Comparison of ENCODE assay signal across 8 mouse cellular contexts in the genomic region with DNA sequence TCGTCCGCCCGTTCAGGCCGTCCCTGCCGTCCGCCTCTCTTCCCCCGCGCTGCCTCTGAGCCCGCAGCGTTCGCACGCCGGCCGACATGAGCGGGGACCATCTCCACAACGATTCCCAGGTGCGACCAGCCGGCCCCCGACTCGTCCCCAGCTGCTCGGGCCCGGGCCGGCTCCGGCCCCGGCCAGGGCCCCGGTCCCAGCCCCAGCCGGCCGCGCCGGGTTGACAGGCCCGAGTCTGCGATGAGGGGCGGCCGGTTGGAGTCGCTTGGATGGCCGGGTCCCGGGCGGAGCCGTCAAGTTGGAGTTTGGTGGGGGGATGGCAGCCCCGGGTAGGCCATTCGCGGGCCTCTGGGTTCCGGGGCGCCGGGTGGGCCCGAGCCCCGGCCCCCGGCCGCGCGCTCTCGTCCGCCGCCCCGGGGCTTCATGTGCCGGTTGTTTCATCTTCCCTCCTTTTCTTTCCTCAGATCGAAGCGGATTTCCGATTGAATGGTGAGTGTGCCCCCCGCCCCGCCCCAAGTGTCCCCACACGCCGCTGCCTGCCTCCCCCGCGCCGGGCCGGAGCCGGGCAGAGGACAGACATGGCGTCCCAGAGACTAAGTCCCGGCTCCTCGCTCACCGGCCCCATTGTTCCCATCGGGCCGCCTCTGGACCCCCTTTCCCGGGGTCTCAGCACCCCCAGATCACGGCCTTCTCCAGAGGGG. TPM values are rescaled to one million over a fixed set of nuclear protein-coding genes. Genes with fewer than 3 reads are reported as not detected.
A peak's percentile ranks its signal among the peaks of the same experiment; 100 is the strongest.
DNase-seq lines count a peak whose midpoint lies in the region; ATAC-seq lines count a peak whose summit lies in the region.

No protein-coding gene starts in this region.

- H3K9me3 ChIP-seq in forebrain, embryonic 16.5 days (ENCODE audit: control insufficient read depth, low read length), result no peaks in the 10 kb centered on the region
- H3K9me3 ChIP-seq in hindbrain, embryonic 13.5 days, result no peaks in the 10 kb centered on the region

- intact Hi-C loops in left cerebral cortex, postnatal 10 days (cut with DNase I), result loop anchor here (5.0 kb wide), 1 partner anchor 44 kb away; no protein-coding TSS in a partner anchor

- peak; percentile 52 for ATAC-seq in forebrain, embryonic 16.5 days
- peak; percentile 71 for ATAC-seq in hindbrain, embryonic 13.5 days (ENCODE audit: low FRiP score)
- peak; percentile 24 for ATAC-seq in megakaryocyte, adult 5-6 weeks (ENCODE audit: poor library complexity, severe bottlenecking)

- peak; percentile 48 for DNase-seq in MN1 (ENCODE audit: low spot score)
- peak; percentile 46 for DNase-seq in cerebellum, adult 11-12 months
- peak; percentile 14 to 68 for DNase-seq in left cerebral cortex, postnatal 10 days (ENCODE audit: extremely low spot score in 1 of 2, low spot score in 2 of 2)
- DNase-seq in right cerebral cortex, postnatal 10 days (ENCODE audit: low spot score in 2 of 2), result peak; percentile 41 to 52
- peak; percentile 44 for DNase-seq in urinary bladder, postnatal 25 days (ENCODE audit: low spot score)

- peak overlapping the region; percentile 95 for H3K4me3 ChIP-seq in forebrain, embryonic 16.5 days (replicated peaks; ENCODE audit: low read length)
- H3K4me3 ChIP-seq in hindbrain, embryonic 13.5 days, result peak overlapping the region; percentile 99

- H3K27me3 ChIP-seq in forebrain, embryonic 16.5 days (replicated peaks; ENCODE audit: control insufficient read depth, insufficient read depth, low read length), result no peaks in the 10 kb centered on the region
- H3K27me3 ChIP-seq in hindbrain, embryonic 13.5 days, result no peaks in the 10 kb centered on the region

- peak overlapping the region; percentile 98 for H3K27ac ChIP-seq in forebrain, embryonic 16.5 days (ENCODE audit: low read length)
- H3K27ac ChIP-seq in hindbrain, embryonic 13.5 days, result peak overlapping the region; percentile 100

- peak overlapping the region; percentile 99 for H3K9ac ChIP-seq in forebrain, embryonic 16.5 days (replicated peaks; ENCODE audit: low read depth, low read length)
- H3K9ac ChIP-seq in hindbrain, embryonic 13.5 days, result peak overlapping the region; percentile 100

- H3K36me3 ChIP-seq in forebrain, embryonic 16.5 days (ENCODE audit: control insufficient read depth, insufficient read depth), result no peaks in the 10 kb centered on the region
- no peaks in the 10 kb centered on the region for H3K36me3 ChIP-seq in hindbrain, embryonic 13.5 days

- peak overlapping the region; percentile 93 for H3K4me2 ChIP-seq in forebrain, embryonic 16.5 days (ENCODE audit: low read length)
- peak overlapping the region; percentile 71 for H3K4me2 ChIP-seq in hindbrain, embryonic 13.5 days

- WGBS in forebrain, embryonic 16.5 days, result under 1% methylated on average over 71 of the region's 76 CpGs
- WGBS in hindbrain, embryonic 13.5 days, result 1% methylated on average over 74 of the region's 76 CpGs

- peaks cover 17% of the 10 kb centered on the region for H3K4me1 ChIP-seq in forebrain, embryonic 16.5 days (replicated peaks; ENCODE audit: control insufficient read depth, insufficient read depth, low read length)
- H3K4me1 ChIP-seq in hindbrain, embryonic 13.5 days (replicated peaks), result peaks cover 27% of the 10 kb centered on the region

RNA-seq across cellular contexts. Expression of a gene that starts 0.6 kb away (rescaled TPM):
- polyA plus RNA-seq in forebrain, embryonic 16.5 days (2015; fragmentation: Nextera tagmentation; extraction: Ambion mirVana), result 96.9 and 101 TPM in 2 replicates
- 98.4 and 98.6 TPM in 2 replicates for polyA plus RNA-seq in hindbrain, embryonic 13.5 days (2015; fragmentation: Nextera tagmentation; extraction: Ambion mirVana)
- 10 to 100 TPM; 75.5 to 77.0 TPM for total RNA-seq in left cerebral cortex, postnatal 10 days (2021)
- total RNA-seq in megakaryocyte, adult 5-6 weeks (2015), result 70.9 and 75.9 TPM in 2 replicates
- 99.2 and 125 TPM in 2 replicates for total RNA-seq in megakaryocyte, adult 5-6 weeks (2017)

Comparison
In these comparisons a context has a peak if more than half of its experiments do, and no peak if none do; other contexts are left out.
1. Peak in every context shown above with its lines: DNase-seq, ATAC-seq, H3K4me3 ChIP-seq and H3K27ac ChIP-seq.